Mouse (Mus musculus): ENCODE results near the gene Igsf9. TPM values are rescaled to one million over a fixed set of nuclear protein-coding genes. Genes with fewer than 3 reads are reported as not detected.

Gene Igsf9
- total RNA-seq, 1 experiment, result 45.6 TPM

- no peak for DNase-seq (ENCODE audit: low read depth, low spot score)
- Histone ChIP-seq H3K9me3 (ENCODE audit: control insufficient read depth, insufficient read depth, low read depth, low read length) (no peaks in the 10 kb centered on the region), H3K4me1 (ENCODE audit: control insufficient read depth in 2 of 2, insufficient read depth in 2 of 2, low read length in 2 of 2, poor library complexity in 1 of 2) (peaks cover 12 to 34% of the 10 kb centered on the region in 2 experiments; a peak in 3 of 4 replicates), H3K4me3 (ENCODE audit: insufficient read depth in 1 of 2, low read depth in 1 of 2, low read length in 2 of 2, poor library complexity in 1 of 2, severe bottlenecking in 1 of 2) (peak overlapping the region in 1 of 2 experiments; percentile 77; a peak in 1 of 4 replicates), H3K27ac (ENCODE audit: insufficient read depth, low read depth, low read length, poor library complexity, severe bottlenecking) (peak overlapping the region; percentile 44; the same call in 1 of the 2 replicates), H3K36me3 (ENCODE audit: control insufficient read depth, insufficient read depth, low read length, poor library complexity, severe bottlenecking) (peaks cover 31% of the 10 kb centered on the region), H3K9ac (ENCODE audit: insufficient read depth, low read depth, low read length, poor library complexity, severe bottlenecking) (0 out of 2 replicates have a peak overlapping the region, but pooled peaks have one; percentile 1)
- no peak for TF ChIP-seq ZC3H11A (IDR thresholded peaks at IDR 0.05; ENCODE audit: borderline replicate concordance, low read depth, low read length)
- no peak for TF ChIP-seq HCFC1 (IDR thresholded peaks at IDR 0.05; ENCODE audit: borderline replicate concordance, insufficient read depth, low read length)
- TF ChIP-seq MAFK (IDR thresholded peaks at IDR 0.05; ENCODE audit: insufficient read depth, low read depth, low read length), result no peak
- no peak for TF ChIP-seq CHD2 (IDR thresholded peaks at IDR 0.05; ENCODE audit: low read depth, low read length)
- no peak for TF ChIP-seq ZNF384 (IDR thresholded peaks at IDR 0.05; ENCODE audit: low read depth, low read length)
- in situ Hi-C loops (cut with MboI; ENCODE audit: low sequenced_read_pairs in 2 of 2, unreplicated experiment in 2 of 2), result no loop called here
These were observed 20.8 kb downstream of the Igsf9 start for GRCm38 (mm10) chr1:172502145-172503110.

GRCm38 (mm10) chr1:172503111-172503997 lies 21.8 kb downstream of the Igsf9 start:
- TF ChIP-seq HCFC1 (IDR thresholded peaks at IDR 0.05; ENCODE audit: borderline replicate concordance, insufficient read depth, low read length) (no peak), ZNF384 (IDR thresholded peaks at IDR 0.05; ENCODE audit: low read depth, low read length) (no peak), ZC3H11A (IDR thresholded peaks at IDR 0.05; ENCODE audit: borderline replicate concordance, low read depth, low read length) (no peak), CHD2 (IDR thresholded peaks at IDR 0.05; ENCODE audit: low read depth, low read length) (no peak), MAFK (IDR thresholded peaks at IDR 0.05; ENCODE audit: insufficient read depth, low read depth, low read length) (no peak)
- Histone ChIP-seq H3K9me3 (ENCODE audit: control insufficient read depth, insufficient read depth, low read depth, low read length) (no peaks in the 10 kb centered on the region), H3K4me1 (ENCODE audit: control insufficient read depth in 2 of 2, insufficient read depth in 2 of 2, low read length in 2 of 2, poor library complexity in 1 of 2) (peaks cover 12 to 34% of the 10 kb centered on the region in 2 experiments; a peak in 3 of 4 replicates), H3K27ac (ENCODE audit: insufficient read depth, low read depth, low read length, poor library complexity, severe bottlenecking) (no peak overlapping the region), H3K4me3 (ENCODE audit: insufficient read depth in 1 of 2, low read depth in 1 of 2, low read length in 2 of 2, poor library complexity in 1 of 2, severe bottlenecking in 1 of 2) (0 out of 4 replicates have a peak overlapping the region, but pooled peaks of 1 of the 2 experiments have one; percentile 1), H3K9ac (ENCODE audit: insufficient read depth, low read depth, low read length, poor library complexity, severe bottlenecking) (no peak overlapping the region), H3K36me3 (ENCODE audit: control insufficient read depth, insufficient read depth, low read length, poor library complexity, severe bottlenecking) (peaks cover 22% of the 10 kb centered on the region)
- DNase-seq (ENCODE audit: low read depth, low spot score), result no peak
- in situ Hi-C loops (cut with MboI; ENCODE audit: low sequenced_read_pairs in 2 of 2, unreplicated experiment in 2 of 2), result no loop called here

GRCm38 (mm10) chr1:172504756-172505155 lies 23.2 kb downstream of the Igsf9 start:
- in situ Hi-C loops (cut with MboI; ENCODE audit: low sequenced_read_pairs in 2 of 2, unreplicated experiment in 2 of 2), result no loop called here
- H3K36me3 ChIP-seq (ENCODE audit: control insufficient read depth, insufficient read depth, low read length, poor library complexity, severe bottlenecking), result peaks cover 20% of the 10 kb centered on the region
- no peak overlapping the region for H3K4me3 ChIP-seq (ENCODE audit: insufficient read depth in 1 of 2, low read depth in 1 of 2, low read length in 2 of 2, poor library complexity in 1 of 2, severe bottlenecking in 1 of 2)
- no peak for DNase-seq (ENCODE audit: low read depth, low spot score)
- H3K9me3 ChIP-seq (ENCODE audit: control insufficient read depth, insufficient read depth, low read depth, low read length), result no peaks in the 10 kb centered on the region
- H3K4me1 ChIP-seq (ENCODE audit: control insufficient read depth in 2 of 2, insufficient read depth in 2 of 2, low read length in 2 of 2, poor library complexity in 1 of 2), result peaks cover 12 to 31% of the 10 kb centered on the region in 2 experiments; a peak in 3 of 4 replicates
- TF ChIP-seq ZNF384 (IDR thresholded peaks at IDR 0.05; ENCODE audit: low read depth, low read length) (no peak), ZC3H11A (IDR thresholded peaks at IDR 0.05; ENCODE audit: borderline replicate concordance, low read depth, low read length) (no peak), MAFK (IDR thresholded peaks at IDR 0.05; ENCODE audit: insufficient read depth, low read depth, low read length) (no peak), HCFC1 (IDR thresholded peaks at IDR 0.05; ENCODE audit: borderline replicate concordance, insufficient read depth, low read length) (no peak), CHD2 (IDR thresholded peaks at IDR 0.05; ENCODE audit: low read depth, low read length) (no peak)
- H3K9ac ChIP-seq (ENCODE audit: insufficient read depth, low read depth, low read length, poor library complexity, severe bottlenecking), result no peak overlapping the region
- H3K27ac ChIP-seq (ENCODE audit: insufficient read depth, low read depth, low read length, poor library complexity, severe bottlenecking), result no peak overlapping the region

GRCm38 (mm10) chr1:172507001-172507400 lies 25.4 kb downstream of the Igsf9 start:
- Histone ChIP-seq H3K4me3 (ENCODE audit: insufficient read depth in 1 of 2, low read depth in 1 of 2, low read length in 2 of 2, poor library complexity in 1 of 2, severe bottlenecking in 1 of 2) (no peak overlapping the region), H3K9ac (ENCODE audit: insufficient read depth, low read depth, low read length, poor library complexity, severe bottlenecking) (no peak overlapping the region), H3K27ac (ENCODE audit: insufficient read depth, low read depth, low read length, poor library complexity, severe bottlenecking) (no peak overlapping the region), H3K4me1 (ENCODE audit: control insufficient read depth in 2 of 2, insufficient read depth in 2 of 2, low read length in 2 of 2, poor library complexity in 1 of 2) (peaks cover 12 to 31% of the 10 kb centered on the region in 2 experiments; a peak in 3 of 4 replicates), H3K36me3 (ENCODE audit: control insufficient read depth, insufficient read depth, low read length, poor library complexity, severe bottlenecking) (peaks cover 20% of the 10 kb centered on the region), H3K9me3 (ENCODE audit: control insufficient read depth, insufficient read depth, low read depth, low read length) (no peaks in the 10 kb centered on the region)
- no peak for DNase-seq (ENCODE audit: low read depth, low spot score)
- no peak for TF ChIP-seq CHD2 (IDR thresholded peaks at IDR 0.05; ENCODE audit: low read depth, low read length)
- TF ChIP-seq MAFK (IDR thresholded peaks at IDR 0.05; ENCODE audit: insufficient read depth, low read depth, low read length), result no peak
- TF ChIP-seq ZNF384 (IDR thresholded peaks at IDR 0.05; ENCODE audit: low read depth, low read length), result no peak
- TF ChIP-seq HCFC1 (IDR thresholded peaks at IDR 0.05; ENCODE audit: borderline replicate concordance, insufficient read depth, low read length), result no peak
- TF ChIP-seq ZC3H11A (IDR thresholded peaks at IDR 0.05; ENCODE audit: borderline replicate concordance, low read depth, low read length), result no peak
- in situ Hi-C loops (cut with MboI; ENCODE audit: low sequenced_read_pairs in 2 of 2, unreplicated experiment in 2 of 2), result no loop called here

Data from ES-E14 (cell line).